Mouse (Mus musculus) neural tube, embryonic 12.5 days (tissue): ENCODE data around the gene Zbtb7a. TPM values are rescaled to one million over a fixed set of nuclear protein-coding genes. Genes with fewer than 3 reads are reported as not detected.
"Not testable (repeated sequence)": the region's sequence is repeated elsewhere in the genome, so short reads cannot be mapped to it uniquely, and the experiment has no call there.

Experiments used
- ATAC-seq: fragments of 200-750 bp; cut with Nextera tagmentation; 2 replicates; pipeline ENCODE4 v1.8.0; 2017; ENCODE audit warnings: low read depth, mild to moderate bottlenecking, moderate TSS enrichment, moderate library complexity; ENCODE audit not compliant: low FRiP score
- H3K27ac ChIP-seq: fragments of 300-500 bp; sonication (generic); 2 replicates; pipeline ENCODE4 v1.5.1; 2016
- H3K27me3 ChIP-seq: fragments of 300-500 bp; sonication (generic); replicated peaks from 2 replicates; pipeline ENCODE4 v1.6.1; 2016; ENCODE audit warnings: mild to moderate bottlenecking
- H3K36me3 ChIP-seq: fragments of 300-500 bp; sonication (generic); 2 replicates; pipeline ENCODE4 v1.6.1; 2016; ENCODE audit warnings: mild to moderate bottlenecking
- H3K4me1 ChIP-seq: fragments of 300-500 bp; sonication (generic); 2 replicates; pipeline ENCODE4 v1.6.1; 2016
- H3K4me2 ChIP-seq: fragments of 300-500 bp; sonication (generic); replicated peaks from 2 replicates; pipeline ENCODE4 v1.6.1; 2016; ENCODE audit warnings: mild to moderate bottlenecking
- H3K4me3 ChIP-seq: fragments of 300-500 bp; sonication (generic); 2 replicates; pipeline ENCODE4 v1.5.1; 2016
- H3K9ac ChIP-seq: fragments of 300-500 bp; sonication (generic); 2 replicates; pipeline ENCODE4 v1.6.1; 2016; ENCODE audit warnings: mild to moderate bottlenecking
- H3K9me3 ChIP-seq: fragments of 300-500 bp; sonication (generic); 2 replicates; pipeline ENCODE4 v1.6.1; 2016; ENCODE audit warnings: mild to moderate bottlenecking
- WGBS: fragments of 180-500 bp; shearing (Covaris S2); methylation state at CpG from one replicate; pipeline ENCODE4 v1.1.7; 2016; 5-methylcytosine and 5-hydroxymethylcytosine counted together
- polyA plus RNA-seq: library from polyadenylated mRNA; unstranded; fragments of >200 nt; fragmentation: Nextera tagmentation; extraction: Ambion mirVana; gene quantifications from 2 replicates; pipeline ENCODE4 v1.2.1, GENCODE M21; 2016

Zbtb7a gene
- polyA plus RNA-seq, 1 experiment from 2014 or later = 15.6 TPM

GRCm38 (mm10) chr10:81154736-81155135 lies 19.7 kb downstream of the Zbtb7a start:
- Histone ChIP-seq H3K9me3 (no peaks in the 10 kb centered on the region), H3K4me1 (no peaks in the 10 kb centered on the region), H3K27me3 (no peaks in the 10 kb centered on the region), H3K4me2 (no peak overlapping the region), H3K9ac (no peak overlapping the region), H3K36me3 (peaks cover 80% of the 10 kb centered on the region), H3K27ac (no peak overlapping the region), H3K4me3 (no peak overlapping the region)
- no peak for ATAC-seq
- WGBS = 78% methylated on average over 6 of the region's 6 CpGs

- Histone ChIP-seq H3K9me3 (no peaks in the 10 kb centered on the region), H3K36me3 (peaks cover 73% of the 10 kb centered on the region), H3K4me1 (peaks cover 32% of the 10 kb centered on the region), H3K27ac (peak overlapping the region; percentile 50), H3K9ac (0 out of 2 replicates have a peak overlapping the region, but pooled peaks have one; percentile 21), H3K4me3 (no peak overlapping the region), H3K27me3 (no peaks in the 10 kb centered on the region), H3K4me2 (peak overlapping the region; percentile 41)
- WGBS = 47% methylated on average over 8 of the region's 8 CpGs
- ATAC-seq = peak; percentile 83
These were observed 26.7 kb downstream of the Zbtb7a start for GRCm38 (mm10) chr10:81161602-81162317.

- Histone ChIP-seq H3K27me3 (no peaks in the 10 kb centered on the region), H3K4me2 (peak overlapping the region; percentile 41), H3K9ac (no peak overlapping the region), H3K36me3 (peaks cover 67% of the 10 kb centered on the region), H3K4me3 (no peak overlapping the region), H3K27ac (peak overlapping the region; percentile 50; the same call in 1 of the 2 replicates), H3K4me1 (peaks cover 34% of the 10 kb centered on the region), H3K9me3 (no peaks in the 10 kb centered on the region)
- ATAC-seq = peak; percentile 31; the same call in 1 of the 2 replicates
- 68% methylated on average over 2 of the region's 2 CpGs for WGBS
These were observed 27.3 kb downstream of the Zbtb7a start for GRCm38 (mm10) chr10:81162318-81162652.

- 76% methylated on average over 8 of the region's 8 CpGs for WGBS
These were observed 30.1 kb downstream of the Zbtb7a start for GRCm38 (mm10) chr10:81165118-81165517.

GRCm38 (mm10) chr10:81167200-81168086 lies 32.4 kb downstream of the Zbtb7a start, which contains the start of gene Pias4:
Gene Pias4, minus strand, starts transcription at chr10:81167923.
- Histone ChIP-seq H3K27me3 (no peaks in the 10 kb centered on the region), H3K4me3 (peak within 1 kb of the TSS; percentile 89), H3K4me1 (peaks cover 28% of the 10 kb centered on the region), H3K36me3 (peaks cover 21% of the 10 kb centered on the region), H3K4me2 (peak within 1 kb of the TSS; percentile 78), H3K9ac (peak within 1 kb of the TSS; percentile 81), H3K9me3 (no peaks in the 10 kb centered on the region), H3K27ac (no peak within 1 kb of the TSS)
- under 1% methylated on average over 62 of the region's 64 CpGs for WGBS
- peak; percentile 85 for ATAC-seq

More at GRCm38 (mm10) chr10:81165118-81165517, 30.1 kb downstream of the Zbtb7a start:
- Histone ChIP-seq H3K4me2 (0 out of 2 replicates have a peak overlapping the region, but pooled peaks have one; percentile 2), H3K9ac (peak overlapping the region; percentile 23; the same call in 1 of the 2 replicates), H3K27ac (no peak overlapping the region), H3K36me3 (peaks cover 43% of the 10 kb centered on the region), H3K9me3 (no peaks in the 10 kb centered on the region), H3K4me3 (no peak overlapping the region), H3K27me3 (no peaks in the 10 kb centered on the region), H3K4me1 (peaks cover 42% of the 10 kb centered on the region)
- no peak for ATAC-seq

GRCm38 (mm10) chr10:81168087-81168431 lies 33.0 kb downstream of the Zbtb7a start:
- Histone ChIP-seq H3K27me3 (no peaks in the 10 kb centered on the region), H3K36me3 (peaks cover 17% of the 10 kb centered on the region), H3K27ac (no peak overlapping the region), H3K4me3 (peak overlapping the region; percentile 89), H3K4me2 (peak overlapping the region; percentile 78), H3K4me1 (peaks cover 25% of the 10 kb centered on the region), H3K9me3 (no peaks in the 10 kb centered on the region), H3K9ac (no peak overlapping the region)
- 11% methylated on average over 5 of the region's 5 CpGs for WGBS
- ATAC-seq = peak; percentile 78

GRCm38 (mm10) chr10:81168521-81169244 lies 33.7 kb downstream of the Zbtb7a start:
- Histone ChIP-seq H3K27me3 (no peaks in the 10 kb centered on the region), H3K36me3 (peaks cover 13% of the 10 kb centered on the region), H3K27ac (no peak overlapping the region), H3K4me2 (peak overlapping the region; percentile 78), H3K9me3 (no peaks in the 10 kb centered on the region), H3K9ac (peak overlapping the region; percentile 41; the same call in 1 of the 2 replicates), H3K4me3 (peak overlapping the region; percentile 89), H3K4me1 (peaks cover 31% of the 10 kb centered on the region)
- WGBS = 4% methylated on average over 29 of the region's 29 CpGs
- ATAC-seq = peak; percentile 39; the same call in 1 of the 2 replicates

- H3K9ac ChIP-seq, H3K27me3 ChIP-seq, H3K9me3 ChIP-seq, H3K4me3 ChIP-seq, H3K36me3 ChIP-seq, H3K27ac ChIP-seq, ATAC-seq: not testable (repeated sequence)
- Histone ChIP-seq H3K4me2 (peak overlapping the region; percentile 78), H3K4me1 (peaks cover 34% of the 10 kb centered on the region)
- WGBS = 45% methylated on average over 10 of the region's 14 CpGs
These were observed 34.4 kb downstream of the Zbtb7a start for GRCm38 (mm10) chr10:81169411-81169900.

GRCm38 (mm10) chr10:81173132-81173531 lies 38.1 kb downstream of the Zbtb7a start:
- H3K27me3 ChIP-seq = no peaks in the 10 kb centered on the region
- ATAC-seq = 0 out of 2 replicates have a peak, but pooled peaks have one; percentile 4
- 4% methylated on average over 21 of the region's 21 CpGs for WGBS

GRCm38 (mm10) chr10:81174617-81175344 lies 39.8 kb downstream of the Zbtb7a start:
- Histone ChIP-seq H3K36me3 (peaks cover 26% of the 10 kb centered on the region), H3K4me3 (peak overlapping the region; percentile 35), H3K9ac (peak overlapping the region; percentile 62), H3K4me1 (peaks cover 36% of the 10 kb centered on the region), H3K27ac (peak overlapping the region; percentile 81), H3K27me3 (no peaks in the 10 kb centered on the region), H3K9me3 (no peaks in the 10 kb centered on the region), H3K4me2 (peak overlapping the region; percentile 64)
- ATAC-seq = peak; percentile 73
- 2% methylated on average over 29 of the region's 29 CpGs for WGBS

More at GRCm38 (mm10) chr10:81173132-81173531, 38.1 kb downstream of the Zbtb7a start:
- Histone ChIP-seq H3K9ac (0 out of 2 replicates have a peak overlapping the region, but pooled peaks have one; percentile 21), H3K4me3 (no peak overlapping the region), H3K4me2 (peak overlapping the region; percentile 64), H3K27ac (peak overlapping the region; percentile 83), H3K36me3 (peaks cover 9% of the 10 kb centered on the region), H3K4me1 (peaks cover 37% of the 10 kb centered on the region), H3K9me3 (no peaks in the 10 kb centered on the region)

- not testable (repeated sequence) for H3K9ac ChIP-seq, H3K9me3 ChIP-seq, H3K4me3 ChIP-seq, ATAC-seq, H3K27me3 ChIP-seq
- Histone ChIP-seq H3K27ac (peak overlapping the region; percentile 81), H3K4me1 (peaks cover 37% of the 10 kb centered on the region), H3K4me2 (peak overlapping the region; percentile 64), H3K36me3 (peaks cover 31% of the 10 kb centered on the region)
- WGBS = 11% methylated on average over 4 of the region's 4 CpGs
These were observed 40.3 kb downstream of the Zbtb7a start for GRCm38 (mm10) chr10:81175345-81175701.
